Mouse (Mus musculus) subcutaneous adipose tissue, adult 2 months (tissue): Measurements from ENCODE around the gene Ncs1. TPM values are rescaled to one million over a fixed set of nuclear protein-coding genes. Genes with fewer than 3 reads are reported as not detected.

Source experiments
- polyA plus RNA-seq: library from polyadenylated mRNA; depleted of rRNA; stranded (reverse); fragments of >200 nt; gene quantifications from 2 replicates; pipeline ENCODE4 v1.2.3, GENCODE M21; 2012; ENCODE audit warnings: low replicate concordance; rRNA removed

Gene Ncs1
- 1.9 and 10.5 TPM in 2 replicates for polyA plus RNA-seq

DNA sequence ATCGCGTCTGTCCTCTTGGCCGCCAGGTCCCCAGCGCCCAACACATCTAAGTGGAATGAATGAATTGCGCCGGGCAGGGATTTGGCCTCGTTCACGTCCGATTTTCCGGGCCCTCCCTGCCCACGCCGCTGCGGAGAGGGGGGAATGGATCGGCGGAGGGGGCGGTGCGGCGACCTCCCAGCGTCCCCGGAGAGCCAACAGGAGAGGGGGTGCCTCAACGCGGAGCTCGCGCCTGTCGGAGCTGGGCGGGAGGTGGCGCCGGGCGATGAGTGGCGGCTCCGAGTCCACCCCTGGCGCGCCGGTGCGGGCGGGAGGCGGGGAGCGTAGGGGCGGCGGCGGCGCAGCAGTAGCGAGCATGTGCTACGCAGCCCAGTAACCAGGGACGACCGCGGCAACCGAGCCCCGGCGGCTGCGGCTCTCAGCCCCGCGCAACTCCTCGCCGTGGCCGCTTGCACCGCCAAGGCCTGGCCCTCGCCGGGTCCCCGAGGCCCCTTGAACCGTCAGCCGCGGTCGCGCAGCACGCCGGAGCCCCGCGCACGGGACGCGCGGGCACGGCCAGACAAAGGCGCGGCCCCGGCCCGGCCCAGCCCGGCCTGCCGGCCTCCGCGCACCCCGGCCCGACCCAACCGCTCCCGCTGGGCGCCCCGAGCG lies at the start of gene Ncs1:
TSS of gene Ncs1 (plus strand) at position 333 of the 651 bp plus-strand sequence.

DNA sequence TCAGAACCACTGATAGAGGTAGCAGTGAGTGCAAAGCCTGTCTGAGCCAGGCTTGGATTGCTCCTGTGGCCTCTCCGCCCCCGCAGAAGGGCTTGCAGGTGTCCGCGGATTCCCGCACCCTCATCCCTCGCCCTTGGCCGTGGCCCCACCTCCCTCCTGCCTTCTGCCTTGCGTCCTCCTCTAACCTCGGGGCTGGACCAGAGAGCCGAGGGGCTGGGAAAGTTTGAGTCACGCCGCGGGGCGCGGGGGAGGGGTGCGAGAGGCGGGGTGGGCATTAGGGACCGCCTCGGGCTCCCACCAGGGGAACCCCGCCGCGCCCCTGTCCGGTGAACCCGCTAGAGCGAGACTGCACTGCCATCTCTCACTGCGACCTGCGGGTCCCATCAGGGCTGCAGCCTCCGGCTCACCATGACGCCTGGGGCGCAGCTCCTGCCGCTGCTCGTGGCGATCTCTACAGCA lies 68.4 kb downstream of the Ncs1 start, which contains the start of gene Hmcn2:
TSS of gene Hmcn2 (plus strand) at position 409 of the 459 bp plus-strand sequence.

Other genes with a start within 250 kb of the Ncs1 start
- 34.5 and 84.7 TPM in 2 replicates for gene Fnbp1, start 103.8 kb upstream of the Ncs1 start, polyA plus RNA-seq
- gene Gpr107, start 93.5 kb upstream of the Ncs1 start, polyA plus RNA-seq: 28.3 and 35.1 TPM in 2 replicates
- 38.4 and 235 TPM in 2 replicates for gene Hmcn2, start 68.6 kb downstream of the Ncs1 start, polyA plus RNA-seq
- 6.0 and 10.6 TPM in 2 replicates for gene Ass1, start 224.4 kb downstream of the Ncs1 start, polyA plus RNA-seq